Mouse (Mus musculus): ENCODE data around the gene Prl4a1. TPM values are rescaled to one million over a fixed set of nuclear protein-coding genes. Genes with fewer than 3 reads are reported as not detected.
"Not testable (repeated sequence)": the region's sequence is repeated elsewhere in the genome, so short reads cannot be mapped to it uniquely, and the experiment has no call there.

Gene Prl4a1
- polyA plus RNA-seq (2014; fragmentation: Nextera tagmentation; extraction: Ambion mirVana), result not detected in 2 replicates

- 90% methylated on average over 3 of the region's 3 CpGs for WGBS
- Histone ChIP-seq H3K4me2 (ENCODE audit: low read depth, severe bottlenecking) (no peak within 1 kb of the TSS), H3K27ac (replicated peaks; ENCODE audit: low read depth, low read length) (no peak within 1 kb of the TSS), H3K9me3 (ENCODE audit: control insufficient read depth, low read length) (no peaks in the 10 kb centered on the region), H3K9ac (ENCODE audit: low read length) (no peak within 1 kb of the TSS), H3K4me3 (ENCODE audit: low read depth, low read length) (no peak within 1 kb of the TSS), H3K36me3 (ENCODE audit: control insufficient read depth, insufficient read depth, low read length) (no peaks in the 10 kb centered on the region), H3K27me3 (ENCODE audit: control insufficient read depth, insufficient read depth, low read length) (no peaks in the 10 kb centered on the region), H3K4me1 (ENCODE audit: control insufficient read depth, insufficient read depth, low read length) (no peaks in the 10 kb centered on the region)
- DNase-seq (ENCODE audit: low spot score) (no peak), ATAC-seq (ENCODE audit: insufficient number of reproducible peaks, low FRiP score, low TSS enrichment, low read depth) (no peak)
Observed at GRCm38 (mm10) chr13:28015912-28016311, at the start of gene Prl4a1. Gene Prl4a1, plus strand, starts transcription at chr13:28016212.

GRCm38 (mm10) chr13:27972931-27973330 lies 43.1 kb upstream of the Prl4a1 start:
- Histone ChIP-seq H3K4me3 (ENCODE audit: low read depth, low read length) (no peak overlapping the region), H3K36me3 (ENCODE audit: control insufficient read depth, insufficient read depth, low read length) (no peaks in the 10 kb centered on the region), H3K4me1 (ENCODE audit: control insufficient read depth, insufficient read depth, low read length) (no peaks in the 10 kb centered on the region), H3K9ac (ENCODE audit: low read length) (no peak overlapping the region), H3K4me2 (ENCODE audit: low read depth, severe bottlenecking) (no peak overlapping the region), H3K9me3 (ENCODE audit: control insufficient read depth, low read length) (no peaks in the 10 kb centered on the region), H3K27me3 (ENCODE audit: control insufficient read depth, insufficient read depth, low read length) (no peaks in the 10 kb centered on the region), H3K27ac (replicated peaks; ENCODE audit: low read depth, low read length) (no peak overlapping the region)
- DNase-seq (ENCODE audit: low spot score), result no peak
- ATAC-seq (ENCODE audit: insufficient number of reproducible peaks, low FRiP score, low TSS enrichment, low read depth), result no peak
- WGBS, result 87% methylated on average over 1 of the region's 1 CpGs

GRCm38 (mm10) chr13:27974281-27974680 lies 41.7 kb upstream of the Prl4a1 start:
- H3K4me1 ChIP-seq (ENCODE audit: control insufficient read depth, insufficient read depth, low read length); ATAC-seq (ENCODE audit: insufficient number of reproducible peaks, low FRiP score, low TSS enrichment, low read depth); H3K27me3 ChIP-seq (ENCODE audit: control insufficient read depth, insufficient read depth, low read length); H3K9me3 ChIP-seq (ENCODE audit: control insufficient read depth, low read length); H3K4me2 ChIP-seq (ENCODE audit: low read depth, severe bottlenecking); H3K27ac ChIP-seq (replicated peaks; ENCODE audit: low read depth, low read length); H3K4me3 ChIP-seq (ENCODE audit: low read depth, low read length); DNase-seq (ENCODE audit: low spot score); H3K36me3 ChIP-seq (ENCODE audit: control insufficient read depth, insufficient read depth, low read length); H3K9ac ChIP-seq (ENCODE audit: low read length): not testable (repeated sequence)
- WGBS, result 73% methylated on average over 2 of the region's 2 CpGs

GRCm38 (mm10) chr13:27977646-27978045 lies 38.4 kb upstream of the Prl4a1 start:
- no peak for DNase-seq (ENCODE audit: low spot score)
- no peak for ATAC-seq (ENCODE audit: insufficient number of reproducible peaks, low FRiP score, low TSS enrichment, low read depth)
- Histone ChIP-seq H3K9ac (ENCODE audit: low read length) (no peak overlapping the region), H3K27me3 (ENCODE audit: control insufficient read depth, insufficient read depth, low read length) (no peaks in the 10 kb centered on the region), H3K4me3 (ENCODE audit: low read depth, low read length) (no peak overlapping the region), H3K9me3 (ENCODE audit: control insufficient read depth, low read length) (no peaks in the 10 kb centered on the region), H3K27ac (replicated peaks; ENCODE audit: low read depth, low read length) (no peak overlapping the region), H3K36me3 (ENCODE audit: control insufficient read depth, insufficient read depth, low read length) (no peaks in the 10 kb centered on the region), H3K4me2 (ENCODE audit: low read depth, severe bottlenecking) (no peak overlapping the region), H3K4me1 (ENCODE audit: control insufficient read depth, insufficient read depth, low read length) (no peaks in the 10 kb centered on the region)
- WGBS, result 95% methylated on average over 2 of the region's 2 CpGs

- not testable (repeated sequence) for ATAC-seq (ENCODE audit: insufficient number of reproducible peaks, low FRiP score, low TSS enrichment, low read depth); DNase-seq (ENCODE audit: low spot score)
Observed at GRCm38 (mm10) chr13:27996557-27996956, 19.5 kb upstream of the Prl4a1 start.

GRCm38 (mm10) chr13:28029330-28029729 lies 13.3 kb downstream of the Prl4a1 start:
- no peak overlapping the region for H3K9ac ChIP-seq (ENCODE audit: low read length)
- H3K27ac ChIP-seq (replicated peaks; ENCODE audit: low read depth, low read length), result no peak overlapping the region
- no peak overlapping the region for H3K4me2 ChIP-seq (ENCODE audit: low read depth, severe bottlenecking)
- no peaks in the 10 kb centered on the region for H3K27me3 ChIP-seq (ENCODE audit: control insufficient read depth, insufficient read depth, low read length)
- no peaks in the 10 kb centered on the region for H3K4me1 ChIP-seq (ENCODE audit: control insufficient read depth, insufficient read depth, low read length)
- no peaks in the 10 kb centered on the region for H3K9me3 ChIP-seq (ENCODE audit: control insufficient read depth, low read length)
- DNase-seq (ENCODE audit: low spot score), result no peak
- ATAC-seq (ENCODE audit: insufficient number of reproducible peaks, low FRiP score, low TSS enrichment, low read depth), result no peak
- no peak overlapping the region for H3K4me3 ChIP-seq (ENCODE audit: low read depth, low read length)
- H3K36me3 ChIP-seq (ENCODE audit: control insufficient read depth, insufficient read depth, low read length), result no peaks in the 10 kb centered on the region

More at GRCm38 (mm10) chr13:27996557-27996956, 19.5 kb upstream of the Prl4a1 start:
- H3K36me3 ChIP-seq (ENCODE audit: control insufficient read depth, insufficient read depth, low read length); H3K4me3 ChIP-seq (ENCODE audit: low read depth, low read length); H3K9ac ChIP-seq (ENCODE audit: low read length); H3K27me3 ChIP-seq (ENCODE audit: control insufficient read depth, insufficient read depth, low read length); H3K27ac ChIP-seq (replicated peaks; ENCODE audit: low read depth, low read length); H3K4me2 ChIP-seq (ENCODE audit: low read depth, severe bottlenecking); H3K9me3 ChIP-seq (ENCODE audit: control insufficient read depth, low read length); H3K4me1 ChIP-seq (ENCODE audit: control insufficient read depth, insufficient read depth, low read length): not testable (repeated sequence)
- WGBS, result 81% methylated on average over 3 of the region's 3 CpGs

GRCm38 (mm10) chr13:28069315-28069714 lies 53.3 kb downstream of the Prl4a1 start:
- Histone ChIP-seq H3K4me3 (ENCODE audit: low read depth, low read length) (no peak overlapping the region), H3K27me3 (ENCODE audit: control insufficient read depth, insufficient read depth, low read length) (no peaks in the 10 kb centered on the region), H3K4me1 (ENCODE audit: control insufficient read depth, insufficient read depth, low read length) (no peaks in the 10 kb centered on the region), H3K9me3 (ENCODE audit: control insufficient read depth, low read length) (no peaks in the 10 kb centered on the region), H3K27ac (replicated peaks; ENCODE audit: low read depth, low read length) (no peak overlapping the region), H3K4me2 (ENCODE audit: low read depth, severe bottlenecking) (no peak overlapping the region), H3K36me3 (ENCODE audit: control insufficient read depth, insufficient read depth, low read length) (no peaks in the 10 kb centered on the region), H3K9ac (ENCODE audit: low read length) (no peak overlapping the region)
- no peak for DNase-seq (ENCODE audit: low spot score)
- WGBS, result 90% methylated on average over 3 of the region's 3 CpGs
- no peak for ATAC-seq (ENCODE audit: insufficient number of reproducible peaks, low FRiP score, low TSS enrichment, low read depth)

Other genes with a start within 250 kb of the Prl4a1 start
- not detected in 2 replicates for gene Prl7c1, start 235.4 kb upstream of the Prl4a1 start, polyA plus RNA-seq (2014; fragmentation: Nextera tagmentation; extraction: Ambion mirVana)
- gene Prl2a1, start 214.6 kb upstream of the Prl4a1 start, polyA plus RNA-seq (2014; fragmentation: Nextera tagmentation; extraction: Ambion mirVana), result not detected in 2 replicates
- not detected in 2 replicates for gene Prl2c1, start 166.9 kb upstream of the Prl4a1 start, polyA plus RNA-seq (2014; fragmentation: Nextera tagmentation; extraction: Ambion mirVana)
- not detected in 2 replicates for gene Prl5a1, start 126.3 kb downstream of the Prl4a1 start, polyA plus RNA-seq (2014; fragmentation: Nextera tagmentation; extraction: Ambion mirVana)
- 3.6 and 4.7 TPM in 2 replicates for gene Gm11361, start 241.3 kb downstream of the Prl4a1 start, polyA plus RNA-seq (2014; fragmentation: Nextera tagmentation; extraction: Ambion mirVana)

Measured in limb, embryonic 11.5 days (tissue).